10 mouse cellular contexts compared by ENCODE assay signal in the genomic region with DNA sequence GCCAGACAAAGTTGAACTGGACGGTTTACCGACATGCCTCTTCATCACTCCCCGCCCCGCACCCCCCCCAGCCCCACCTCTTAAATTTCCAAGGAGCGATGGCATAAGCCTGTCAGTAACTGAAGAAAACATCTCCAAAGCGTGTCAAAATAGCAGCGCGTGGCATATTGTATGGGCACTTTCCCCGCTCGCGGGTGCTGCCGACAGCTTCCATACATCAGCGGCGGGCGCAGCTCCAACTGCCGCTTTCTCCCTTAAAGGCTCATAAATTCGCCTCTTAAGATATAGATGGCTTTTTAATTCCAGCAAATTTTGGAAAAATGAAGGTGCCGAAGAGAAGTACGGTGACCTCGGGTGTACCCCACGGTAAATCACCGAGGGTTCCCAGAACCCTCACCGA.
DNase-seq lines count a peak whose midpoint lies in the region; ATAC-seq and TF ChIP-seq lines count a peak whose summit lies in the region.
"Had no signal": no experiment of that assay in that cellular context is flagged by ENCODE, and none has a peak within 500 bp of the region (broad histone marks: within the 10 kb centered on the region; RNA-seq: fewer than 3 reads in every experiment).

No protein-coding gene starts in this region.

- no peaks in the 10 kb centered on the region for H3K9me3 ChIP-seq in E14TG2a.4 (ENCODE audit: low read length)
- no peaks in the 10 kb centered on the region for H3K9me3 ChIP-seq in hindbrain, embryonic 12.5 days (replicated peaks)
- no peaks in the 10 kb centered on the region for H3K9me3 ChIP-seq in midbrain, postnatal 0 days (ENCODE audit: low read length)
- H3K9me3 ChIP-seq: embryonic facial prominence, embryonic 13.5 days; liver, embryonic 15.5 days had no signal

- 0 out of 2 replicates have a peak overlapping the region, but pooled peaks have one; percentile 3 for H3K9ac ChIP-seq in hindbrain, embryonic 12.5 days
- no peak overlapping the region for H3K9ac ChIP-seq in midbrain, postnatal 0 days (replicated peaks; ENCODE audit: low read length, poor library complexity, severe bottlenecking)
- H3K9ac ChIP-seq: embryonic facial prominence, embryonic 13.5 days; liver, embryonic 15.5 days had no signal

- no peaks in the 10 kb centered on the region for H3K36me3 ChIP-seq in E14TG2a.4 (ENCODE audit: insufficient read depth, low read length)
- no peaks in the 10 kb centered on the region for H3K36me3 ChIP-seq in hindbrain, embryonic 12.5 days
- H3K36me3 ChIP-seq in midbrain, postnatal 0 days (ENCODE audit: insufficient read depth, low read length), result no peaks in the 10 kb centered on the region
- H3K36me3 ChIP-seq: embryonic facial prominence, embryonic 13.5 days; liver, embryonic 15.5 days had no signal

- no peak for TF ChIP-seq CTCF in E14TG2a.4 (conservative IDR thresholded peaks at IDR 0.05; ENCODE audit: low read length)
- no peak for TF ChIP-seq CTCF in midbrain, postnatal 0 days (IDR thresholded peaks at IDR 0.05)

- peaks cover 28% of the 10 kb centered on the region for H3K4me1 ChIP-seq in E14TG2a.4 (replicated peaks; ENCODE audit: low read depth, low read length)
- peaks cover 63% of the 10 kb centered on the region for H3K4me1 ChIP-seq in hindbrain, embryonic 12.5 days
- H3K4me1 ChIP-seq in midbrain, postnatal 0 days (ENCODE audit: insufficient read depth, low read length), result peaks cover 5% of the 10 kb centered on the region; the same call in 1 of the 2 replicates
- H3K4me1 ChIP-seq: liver, embryonic 15.5 days had no signal

- peak overlapping the region; percentile 27 for H3K4me3 ChIP-seq in E14TG2a.4 (replicated peaks; ENCODE audit: low read length)
- H3K4me3 ChIP-seq in hindbrain, embryonic 12.5 days, result peak overlapping the region; percentile 10; the same call in 1 of the 2 replicates
- H3K4me3 ChIP-seq in midbrain, postnatal 0 days (ENCODE audit: low read depth, low read length), result no peak overlapping the region
- H3K4me3 ChIP-seq: embryonic facial prominence, embryonic 13.5 days; liver, embryonic 15.5 days had no signal

- ATAC-seq in hindbrain, embryonic 12.5 days (ENCODE audit: low FRiP score), result no peak
- no peak for ATAC-seq in midbrain, postnatal 0 days (ENCODE audit: low FRiP score)

- peaks cover 38% of the 10 kb centered on the region for H3K27me3 ChIP-seq in E14TG2a.4 (ENCODE audit: insufficient read depth, low read length)
- H3K27me3 ChIP-seq in hindbrain, embryonic 12.5 days, result peaks cover 38% of the 10 kb centered on the region
- no peaks in the 10 kb centered on the region for H3K27me3 ChIP-seq in midbrain, postnatal 0 days (ENCODE audit: insufficient read depth, low read length)

- H3K4me2 ChIP-seq in hindbrain, embryonic 12.5 days (replicated peaks), result peak overlapping the region; percentile 46
- H3K4me2 ChIP-seq in midbrain, postnatal 0 days (ENCODE audit: low read depth, low read length, poor library complexity, severe bottlenecking), result peak overlapping the region; percentile 33
- H3K4me2 ChIP-seq: embryonic facial prominence, embryonic 13.5 days; liver, embryonic 15.5 days had no signal

- 16% methylated on average over 23 of the region's 23 CpGs for WGBS in hindbrain, embryonic 12.5 days
- 12% methylated on average over 23 of the region's 23 CpGs for WGBS in midbrain, postnatal 0 days

- peak overlapping the region; percentile 62; the same call in 1 of the 2 replicates for H3K27ac ChIP-seq in hindbrain, embryonic 12.5 days
- no peak overlapping the region for H3K27ac ChIP-seq in midbrain, postnatal 0 days (ENCODE audit: low read depth, low read length)
- H3K27ac ChIP-seq: embryonic facial prominence, embryonic 13.5 days; liver, embryonic 15.5 days had no signal

- DNase-seq in brain, adult 2 months (ENCODE audit: low read depth, low spot score), result peak; percentile 41
- peak; percentile 44 for DNase-seq in midbrain, postnatal 0 days (ENCODE audit: low spot score)
- no peak for DNase-seq in gastrocnemius, postnatal 25 days
- DNase-seq in c-Kit-positive CD71-positive TER-119-positive erythroid progenitor cells, embryonic 14.5 days (ENCODE audit: low spot score), result no peak
- no peak for DNase-seq in gastrocnemius, postnatal 4 days (ENCODE audit: low spot score in 2 of 2)
- DNase-seq: thymus, adult 2 months had no signal

Comparison
In these comparisons a context has a peak if more than half of its experiments do, and no peak if none do; other contexts are left out.
1. DNase-seq: peak in brain, adult 2 months (single experiment) and midbrain, postnatal 0 days (single experiment); none in gastrocnemius, postnatal 25 days (single experiment), c-Kit-positive CD71-positive TER-119-positive erythroid progenitor cells, embryonic 14.5 days (single experiment) and gastrocnemius, postnatal 4 days (0 of 2).